Mouse (Mus musculus) mouse trophoblast stem cell (cell line): ENCODE measurements around the gene Zbtb37.
"Not testable (repeated sequence)": the region's sequence is repeated elsewhere in the genome, so short reads cannot be mapped to it uniquely, and the experiment has no call there.

Experiments used
- in situ Hi-C, 2 experiments: fragments of 300-500 bp; cut with MseI, MboI; formaldehyde crosslinking; loops; 2 replicates in 1 of 2; 3 replicates in 1 of 2; pipeline ENCODE4 v1.15.1; 2025

The Zbtb37 gene

DNA sequence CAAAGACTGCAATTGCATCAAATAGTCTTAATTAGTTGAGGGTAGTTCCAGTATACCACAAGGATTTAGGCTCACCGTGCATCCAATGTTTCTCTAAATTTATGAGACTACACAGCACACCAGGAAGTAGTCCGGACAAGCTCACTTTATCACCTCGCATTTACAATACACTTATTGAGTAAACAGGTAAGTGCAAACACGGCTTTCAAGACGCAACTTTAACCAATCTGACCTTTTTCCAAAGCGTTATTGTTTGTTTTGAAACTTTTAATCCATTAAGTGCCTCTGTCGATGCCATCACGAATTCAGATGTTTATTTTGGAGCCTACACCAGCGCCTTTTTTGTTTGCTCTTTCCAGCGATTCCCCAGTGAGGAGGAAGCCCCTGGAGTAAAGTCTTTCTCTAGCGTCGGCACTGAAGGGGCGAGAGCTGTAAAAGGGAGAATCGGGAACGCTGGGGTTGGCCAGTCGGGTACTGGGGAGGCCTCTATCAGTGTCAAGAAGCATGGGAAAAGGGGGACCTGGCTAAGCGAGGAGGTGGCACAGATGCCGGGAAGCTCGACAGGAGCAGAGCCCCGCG, 704 bp downstream of the Zbtb37 start:
- in situ Hi-C loops: no loop called here

DNA sequence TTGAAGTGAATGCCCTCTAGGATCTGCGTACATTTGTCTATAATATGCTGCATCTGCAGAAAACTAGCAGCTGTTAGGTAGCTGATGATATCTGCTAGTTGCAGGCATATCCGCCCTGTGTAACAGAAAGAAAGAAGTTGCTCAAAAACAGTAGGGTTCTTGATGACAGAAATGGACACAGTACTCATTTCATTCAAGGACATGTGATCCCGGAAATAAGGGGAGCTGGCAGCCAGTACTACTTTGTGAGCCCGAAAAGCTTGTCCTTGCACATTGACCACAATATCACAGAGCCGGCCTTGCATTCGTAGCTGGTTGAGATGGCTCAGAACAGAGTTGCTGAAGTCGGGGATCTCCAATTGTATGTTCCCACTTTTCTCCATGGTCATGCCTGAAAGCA, 2.3 kb downstream of the Zbtb37 start:
- in situ Hi-C loops: no loop called here

GRCm38 (mm10) chr1:161031881-161032280, 2.8 kb downstream of the Zbtb37 start:
- in situ Hi-C loops: no loop called here

GRCm38 (mm10) chr1:161030058-161030457, 4.6 kb downstream of the Zbtb37 start:
- in situ Hi-C loops: no loop called here

GRCm38 (mm10) chr1:161028427-161028826, 6.2 kb downstream of the Zbtb37 start:
- in situ Hi-C loops: not testable (repeated sequence)

- in situ Hi-C loops: no loop called here
These were observed 7.5 kb downstream of the Zbtb37 start for GRCm38 (mm10) chr1:161027196-161027595.

GRCm38 (mm10) chr1:161025410-161026210, 9.0 kb downstream of the Zbtb37 start:
- in situ Hi-C loops: no loop called here

DNA sequence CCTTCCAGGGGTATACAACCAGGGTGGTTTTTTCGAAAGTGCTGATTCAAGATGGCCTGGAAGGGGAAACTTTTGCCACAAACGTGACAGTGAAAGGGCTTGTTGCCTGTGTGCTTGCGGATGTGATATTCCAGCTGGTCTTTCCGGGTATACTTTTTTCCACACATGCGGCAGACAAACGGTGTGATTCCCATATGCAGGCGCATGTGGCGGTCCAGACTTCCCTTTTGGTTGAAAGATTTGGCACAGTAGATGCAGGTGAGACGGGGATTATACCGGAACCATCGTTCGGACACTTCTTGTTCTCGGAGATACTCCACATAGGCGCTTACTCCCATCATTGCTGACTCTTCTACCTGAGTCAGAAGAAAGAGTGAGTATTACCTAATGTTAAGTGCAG, 14.6 kb downstream of the Zbtb37 start:
- in situ Hi-C loops: no loop called here

GRCm38 (mm10) chr1:161016378-161016777, 18.3 kb downstream of the Zbtb37 start:
- in situ Hi-C loops: no loop called here

- in situ Hi-C loops: no loop called here
These were observed 24.2 kb downstream of the Zbtb37 start for GRCm38 (mm10) chr1:161010436-161010835.

DNA sequence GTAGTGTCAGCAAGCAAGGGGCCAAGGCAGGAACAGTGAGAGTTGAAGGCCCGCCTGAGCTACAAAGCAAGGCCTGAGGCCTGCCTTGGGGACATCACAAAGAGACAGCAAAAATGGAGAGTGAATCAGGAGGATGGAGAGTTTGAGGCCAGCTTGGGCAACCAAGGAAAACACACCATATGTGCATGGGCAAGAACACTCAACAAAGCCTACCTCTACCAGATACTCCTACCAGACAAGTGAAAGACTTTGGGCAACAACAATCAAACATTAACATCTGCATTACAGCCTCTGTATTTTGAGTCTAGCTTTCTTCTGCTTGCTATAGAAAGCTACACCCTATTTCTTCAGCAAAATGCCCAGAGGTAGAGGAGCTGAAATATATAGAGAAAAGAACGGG, 26.6 kb downstream of the Zbtb37 start:
- in situ Hi-C loops: no loop called here

DNA sequence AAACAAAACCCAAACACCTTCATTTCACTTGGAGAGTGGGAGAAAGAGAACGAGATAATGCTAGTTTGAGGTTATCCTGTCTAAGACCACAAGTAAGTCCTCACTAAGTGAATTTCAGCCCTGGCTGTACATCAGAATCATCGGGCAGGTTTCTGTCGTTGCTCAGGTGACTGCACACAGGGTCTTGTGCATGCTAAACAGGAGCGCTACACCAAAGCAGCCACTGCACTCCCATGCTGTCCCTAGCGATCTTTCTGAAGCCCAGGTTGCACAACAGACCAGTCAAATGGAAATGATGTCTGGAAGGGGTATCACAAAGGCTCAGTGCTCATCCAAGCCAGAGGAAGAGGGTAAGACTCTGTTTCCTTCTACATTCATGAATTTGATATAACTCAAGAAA, 28.2 kb downstream of the Zbtb37 start:
- in situ Hi-C loops: no loop called here

- in situ Hi-C loops: no loop called here
These were observed 29.1 kb downstream of the Zbtb37 start for GRCm38 (mm10) chr1:161005526-161005925.

- in situ Hi-C loops: no loop called here
These were observed 29.7 kb downstream of the Zbtb37 start for GRCm38 (mm10) chr1:161004942-161005341.

GRCm38 (mm10) chr1:160993851-160994250, 40.8 kb downstream of the Zbtb37 start:
- in situ Hi-C loops: no loop called here

DNA sequence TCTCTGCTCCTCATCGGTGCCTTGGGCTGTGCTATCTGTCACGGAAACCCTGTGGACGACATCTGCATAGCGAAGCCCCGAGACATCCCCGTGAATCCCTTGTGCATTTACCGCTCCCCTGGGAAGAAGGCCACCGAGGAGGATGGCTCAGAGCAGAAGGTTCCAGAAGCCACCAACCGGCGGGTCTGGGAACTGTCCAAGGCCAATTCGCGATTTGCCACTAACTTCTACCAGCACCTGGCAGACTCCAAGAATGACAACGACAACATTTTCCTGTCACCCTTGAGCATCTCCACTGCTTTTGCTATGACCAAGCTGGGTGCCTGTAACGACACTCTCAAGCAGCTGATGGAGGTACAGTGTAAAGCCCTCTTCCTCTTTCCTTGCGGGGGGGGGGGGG, 45.3 kb downstream of the Zbtb37 start:
- in situ Hi-C loops: no loop called here

- in situ Hi-C loops: no loop called here
These were observed 47.6 kb downstream of the Zbtb37 start for GRCm38 (mm10) chr1:160986881-160987635.

GRCm38 (mm10) chr1:160985477-160985876, 49.2 kb downstream of the Zbtb37 start:
- in situ Hi-C loops: no loop called here

DNA sequence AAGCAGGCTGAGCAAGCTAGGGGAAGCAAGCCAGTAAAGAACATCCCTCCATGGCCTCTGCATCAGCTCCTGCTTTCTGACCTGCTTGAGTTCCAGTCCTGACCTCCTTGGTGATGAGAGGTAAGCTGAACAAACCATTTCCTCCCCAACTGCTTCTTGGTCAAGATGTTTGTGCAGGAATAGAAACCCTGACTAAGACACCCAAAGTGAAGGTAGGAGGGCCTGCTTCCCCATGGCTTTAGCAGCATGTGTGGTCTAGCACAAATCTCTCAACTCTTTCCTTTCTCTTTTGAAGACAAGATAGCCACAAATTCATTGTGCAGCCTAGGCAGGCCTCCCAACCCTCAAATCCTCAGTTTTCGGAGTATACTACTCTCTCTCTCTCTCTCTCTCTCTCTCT, 49.9 kb downstream of the Zbtb37 start:
- in situ Hi-C loops: not testable (repeated sequence)

DNA sequence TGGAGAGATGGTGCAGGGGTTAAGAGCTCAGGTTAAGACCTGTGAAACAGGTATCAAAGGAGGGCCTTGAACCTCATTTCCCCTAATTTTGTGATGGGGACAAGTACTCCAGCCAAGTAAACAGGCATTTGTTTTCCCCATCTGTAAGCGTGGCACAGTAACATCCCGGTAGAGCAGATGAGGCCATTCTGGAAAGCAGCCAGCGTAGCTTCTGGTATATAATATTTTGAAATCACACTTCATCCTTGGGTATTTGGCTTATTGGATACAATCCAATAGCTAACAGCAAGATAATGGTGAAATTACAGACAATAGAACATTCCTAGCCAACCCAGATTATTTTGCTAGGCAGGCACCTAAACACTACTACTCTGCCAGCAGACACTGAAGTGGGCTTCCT, 51.8 kb downstream of the Zbtb37 start:
- in situ Hi-C loops: no loop called here

- in situ Hi-C loops: no loop called here
These were observed 53.3 kb downstream of the Zbtb37 start for GRCm38 (mm10) chr1:160981337-160981736.

GRCm38 (mm10) chr1:160980537-160981234, 54.0 kb downstream of the Zbtb37 start:
- in situ Hi-C loops: no loop called here
